Mouse (Mus musculus) CD4-positive naive resting alpha-beta T cell, adult 76 days (primary cell): ENCODE results near the gene Bbs12. TPM values are rescaled to one million over a fixed set of nuclear protein-coding genes. Genes with fewer than 3 reads are reported as not detected.

Experiments used
- total RNA-seq: library from RNA; stranded (reverse); gene quantifications from one replicate; pipeline ENCODE4 v1.2.4, GENCODE M21; 2023

The Bbs12 gene
- 2.2 TPM for total RNA-seq

GRCm38 (mm10) chr3:37312370-37312941 is at the start of gene Bbs12, which contains the start of gene Cetn4:
Bbs12 (plus strand) TSS chr3:37312554.
Cetn4 (minus strand) TSS chr3:37312708.

GRCm38 (mm10) chr3:37348221-37349165 is 36.1 kb downstream of the Bbs12 start, which contains the start of gene Fgf2:
Fgf2 (plus strand) TSS chr3:37348346.

Other genes with a start within 250 kb of the Bbs12 start
- gene Adad1, start 249.0 kb upstream of the Bbs12 start, total RNA-seq = not detected
- not detected for gene Il2, start 186.6 kb upstream of the Bbs12 start, total RNA-seq
- gene Il21, start 79.9 kb upstream of the Bbs12 start, total RNA-seq = not detected
- gene Cetn4, start 154 bp downstream of the Bbs12 start, total RNA-seq = not detected
- 1.5 TPM for gene Fgf2, start 35.8 kb downstream of the Bbs12 start, total RNA-seq
- gene Spata5, start 107.3 kb downstream of the Bbs12 start, total RNA-seq = 79.3 TPM
- 22.4 TPM for gene Nudt6, start 107.7 kb downstream of the Bbs12 start, total RNA-seq